Mouse (Mus musculus) layer of hippocampus, adult 11-12 months (tissue): ENCODE measurements around the gene Efcab8.
A peak's percentile ranks its signal among the peaks of the same experiment; 100 is the strongest.

Experiments used
- DNase-seq: peaks from one replicate; pipeline ENCODE4 v3.0.0; 2022; ENCODE audit warnings: low spot score

Efcab8 gene

DNA sequence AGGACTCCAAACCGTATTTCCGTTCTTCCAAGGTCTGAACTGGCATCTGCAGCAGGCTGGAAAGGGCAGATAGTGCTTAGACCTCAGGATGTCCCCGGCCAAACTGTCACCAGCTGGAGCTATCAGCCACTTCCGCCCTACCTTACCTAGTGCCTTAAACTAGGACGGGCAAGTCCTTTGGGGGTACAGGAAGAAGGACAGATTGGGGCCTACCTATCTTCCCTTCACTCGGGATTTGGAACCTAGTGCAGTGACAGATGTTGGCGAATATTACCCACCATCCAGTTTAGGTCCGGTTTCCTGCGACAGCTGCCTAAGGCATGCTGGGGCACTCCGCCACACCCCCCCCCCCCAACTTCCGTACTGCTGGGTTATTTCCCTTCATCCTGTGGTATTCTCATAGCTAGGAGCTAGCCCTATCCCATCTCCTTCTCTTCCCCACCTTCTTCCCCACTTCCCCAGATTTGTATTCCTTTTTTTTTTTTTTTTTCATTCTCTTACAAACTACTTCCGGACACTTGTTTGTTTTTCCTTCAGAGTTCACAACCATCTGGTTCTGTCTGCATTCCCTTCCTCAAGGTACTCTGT lies at the start of gene Efcab8:
Efcab8 (plus strand) TSS at position 538 of the 588 bp plus-strand sequence.
- no peak for DNase-seq

DNA sequence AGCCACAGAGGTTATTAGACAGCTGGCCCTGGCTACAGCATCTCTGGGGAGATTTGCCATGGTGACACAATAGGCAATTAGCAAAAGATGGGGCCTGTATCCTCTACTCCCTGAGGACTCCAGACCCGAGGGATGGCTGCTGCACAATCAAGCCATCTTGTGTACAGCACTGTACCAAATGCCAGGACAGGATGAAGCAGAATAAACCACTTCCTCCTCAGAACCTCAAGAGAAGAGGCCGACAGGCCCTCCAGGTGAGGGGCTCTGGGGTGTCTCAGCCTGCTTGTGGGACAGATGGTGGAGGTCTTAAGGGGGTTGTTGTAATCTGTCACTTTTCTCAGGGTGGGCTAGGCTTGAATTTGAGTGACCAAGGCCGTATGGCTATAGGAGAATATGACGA lies 45.7 kb upstream of the Efcab8 start:
- no peak for DNase-seq

DNA sequence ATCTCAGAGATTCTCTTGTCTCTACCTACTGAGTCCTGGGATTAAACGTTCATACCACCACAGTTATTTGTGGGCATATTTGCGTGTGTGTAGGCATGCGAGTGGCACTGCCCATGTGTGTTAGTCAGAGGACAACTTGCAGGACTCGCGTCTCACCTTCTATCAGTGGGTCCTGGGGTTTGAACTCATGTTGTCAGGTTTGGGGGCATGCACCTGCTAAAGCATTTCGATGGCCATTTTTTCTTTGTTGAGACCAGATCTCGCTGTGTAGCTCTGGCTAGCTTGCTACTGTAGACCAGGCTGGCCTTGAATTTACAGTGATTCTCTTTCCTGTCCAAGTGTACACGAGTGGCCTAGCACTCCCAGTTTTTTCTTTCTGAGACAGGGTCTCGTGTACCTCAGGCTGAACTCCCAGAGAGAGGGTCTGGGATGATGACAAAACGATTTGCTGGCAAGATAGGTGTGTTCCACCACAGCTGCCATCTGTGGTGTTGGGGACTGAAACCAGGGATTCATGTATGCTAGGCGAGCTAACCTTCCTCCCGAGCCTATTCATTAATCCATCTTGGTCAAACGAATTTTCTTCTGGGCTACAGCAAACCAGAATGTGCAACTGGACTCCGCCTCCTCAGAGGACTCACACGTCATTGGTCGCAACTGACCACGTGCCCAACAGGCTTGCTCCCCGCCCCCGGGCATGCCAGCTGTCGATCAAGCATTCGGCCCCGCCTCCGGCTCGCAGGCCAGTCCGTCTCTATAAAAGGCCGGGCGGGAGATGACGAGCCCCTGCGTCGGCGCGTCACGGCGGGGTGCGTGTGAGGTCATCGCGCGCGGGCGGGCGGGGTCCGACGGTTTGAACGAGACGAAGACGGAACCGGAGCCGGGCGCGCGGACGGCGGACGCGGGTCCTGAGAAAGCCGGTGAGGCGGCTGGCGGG lies 39.0 kb upstream of the Efcab8 start, which contains the start of gene Mapre1:
Mapre1 (plus strand) TSS at position 775 of the 937 bp plus-strand sequence.
- peak; percentile 100 for DNase-seq

DNA sequence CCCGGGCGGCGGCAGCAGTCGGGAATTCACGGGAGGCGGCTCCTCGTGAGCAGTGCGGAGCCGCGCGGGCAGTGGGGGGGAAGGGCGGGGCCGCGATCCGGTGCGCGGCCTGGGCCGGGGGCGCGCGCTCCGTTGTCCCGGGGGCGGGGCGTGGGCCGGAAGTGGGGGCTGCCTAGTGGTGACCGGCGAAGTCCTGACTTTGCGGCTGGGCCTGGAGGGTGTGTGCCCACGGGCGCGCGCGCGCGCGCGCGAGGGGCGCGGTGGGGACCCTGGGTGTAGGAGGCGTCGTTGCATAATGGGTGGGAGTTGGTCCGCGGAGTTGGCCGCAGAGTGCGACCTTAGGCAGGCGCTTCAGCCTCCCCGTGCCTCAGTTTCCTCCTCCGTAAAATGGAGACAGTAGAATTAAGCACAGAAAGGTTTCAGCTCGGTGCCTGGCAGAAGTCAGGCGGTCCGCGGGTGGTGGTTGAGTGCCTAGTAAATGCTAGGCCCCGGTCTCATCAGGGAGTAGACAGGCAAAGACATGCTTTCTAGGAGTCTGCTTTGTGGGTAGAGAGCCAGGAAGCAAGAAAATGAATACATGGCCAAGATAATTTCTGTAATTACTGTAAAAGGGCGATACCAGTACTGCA lies 38.2 kb upstream of the Efcab8 start:
- peak; percentile 33 for DNase-seq

DNA sequence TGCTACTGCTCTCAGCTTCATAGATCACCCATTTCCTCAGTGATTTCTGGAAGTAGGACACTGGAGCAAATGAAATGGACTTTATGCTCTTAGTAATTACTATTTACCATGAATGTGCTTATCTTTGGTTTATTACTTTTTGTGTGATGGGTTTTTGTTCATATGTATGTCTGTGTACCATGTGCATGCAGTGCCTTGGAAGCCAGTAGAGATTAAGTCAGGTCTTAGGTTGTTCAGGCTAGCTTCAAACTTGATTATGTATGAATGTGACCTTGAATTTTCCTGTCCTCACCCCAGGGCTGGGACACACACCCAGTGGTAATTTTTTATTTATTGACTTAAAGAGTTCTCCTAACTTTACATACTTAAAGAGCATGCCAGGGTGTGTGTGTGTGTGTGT lies 31.7 kb upstream of the Efcab8 start:
- no peak for DNase-seq

DNA sequence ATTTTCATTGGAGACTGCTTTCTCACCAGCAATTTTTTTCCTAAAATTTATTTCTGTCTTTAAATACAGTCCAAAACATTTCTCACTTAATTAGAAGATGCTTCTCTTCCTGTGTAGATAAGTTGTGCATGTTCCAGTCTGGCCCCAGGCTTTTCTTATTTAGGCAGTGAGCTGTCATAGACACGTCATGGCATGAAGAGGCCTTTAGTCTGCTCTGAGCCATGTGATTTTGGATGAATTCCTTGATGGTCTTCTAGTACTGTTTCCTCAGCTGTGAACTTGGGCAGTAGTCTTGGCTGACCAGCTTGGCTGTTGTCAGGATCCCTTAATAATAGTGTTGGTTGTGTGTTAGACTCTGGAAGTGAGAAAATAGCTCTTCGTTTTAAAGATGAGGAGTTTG lies 29.4 kb upstream of the Efcab8 start:
- no peak for DNase-seq

DNA sequence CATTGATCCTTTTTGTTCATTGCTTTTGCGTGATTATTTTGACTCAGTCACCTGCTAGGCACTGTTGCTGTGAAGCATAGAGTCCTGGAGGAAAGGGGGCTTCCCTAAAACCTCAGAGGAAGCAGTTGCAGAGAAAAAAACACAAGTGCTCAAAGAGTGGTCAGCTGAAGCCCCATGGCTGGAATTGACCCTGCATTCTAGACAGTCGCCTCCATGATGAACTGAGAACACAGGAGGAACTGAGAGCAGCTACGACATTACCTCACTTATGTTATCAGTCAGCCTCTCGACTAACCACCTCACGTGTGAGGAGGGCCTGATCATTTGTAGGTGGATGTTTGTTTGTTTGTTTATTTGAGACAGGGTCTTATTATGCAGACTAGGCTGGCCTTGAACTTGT lies 17.6 kb upstream of the Efcab8 start:
- DNase-seq: no peak

DNA sequence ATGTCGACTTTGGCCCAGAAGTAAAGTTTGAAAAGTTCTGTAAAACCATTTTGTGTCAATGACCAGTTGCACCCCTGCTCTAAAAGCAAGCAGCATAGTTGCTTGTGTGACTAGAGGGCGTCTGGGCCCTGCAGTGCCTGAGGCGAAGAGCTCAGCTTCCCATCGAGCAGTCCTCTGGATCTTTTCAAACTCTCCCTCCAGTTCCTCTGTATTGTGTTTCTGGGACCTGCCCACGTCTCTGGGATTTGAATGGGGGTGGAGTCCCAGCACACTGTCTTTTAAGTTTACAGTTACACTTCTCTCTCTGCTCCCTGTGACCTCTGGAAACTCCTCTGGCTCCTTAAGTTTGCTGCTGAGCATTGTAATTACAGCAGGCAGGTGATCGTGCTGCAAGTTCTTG lies 12.2 kb upstream of the Efcab8 start:
- DNase-seq: no peak

DNA sequence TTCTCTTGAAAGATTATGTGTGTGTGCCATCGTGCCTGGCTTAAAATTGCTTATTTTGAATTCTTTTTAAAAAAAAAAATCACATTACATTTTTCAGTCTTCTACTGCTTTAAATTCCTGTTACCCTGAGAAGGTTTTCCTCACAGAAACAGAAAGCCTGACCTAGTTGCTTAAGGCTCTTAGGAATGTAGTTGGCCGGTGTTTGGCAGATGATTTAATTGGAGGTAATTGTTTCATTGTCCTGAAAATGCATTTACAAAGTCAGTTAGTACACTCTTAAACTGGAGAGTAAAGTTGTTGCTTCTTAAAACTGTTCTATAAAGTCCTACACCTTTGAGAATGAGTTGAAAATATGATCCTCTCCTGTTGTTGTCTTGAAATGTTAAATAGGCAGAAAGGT lies 10.8 kb upstream of the Efcab8 start:
- DNase-seq: no peak

DNA sequence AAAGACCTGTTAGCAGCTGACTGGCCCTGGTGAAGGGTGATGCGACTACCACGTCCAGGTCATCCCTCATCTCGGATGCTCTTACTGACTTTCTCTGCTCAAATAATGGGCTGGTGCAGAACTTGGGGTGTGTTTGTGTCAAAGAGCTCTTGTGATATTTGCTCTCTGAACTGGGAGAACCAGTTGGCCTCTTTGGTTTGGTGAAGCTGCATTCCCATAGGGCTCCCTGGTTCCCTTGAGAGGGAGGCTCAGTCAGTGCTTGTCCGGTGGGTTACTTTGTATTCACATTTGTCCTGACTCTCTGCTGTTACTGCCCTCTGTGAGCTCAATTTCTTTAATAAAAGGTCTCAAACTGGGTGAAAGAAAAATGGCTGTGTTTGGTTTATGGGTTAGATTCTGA lies 6.8 kb upstream of the Efcab8 start:
- no peak for DNase-seq

DNA sequence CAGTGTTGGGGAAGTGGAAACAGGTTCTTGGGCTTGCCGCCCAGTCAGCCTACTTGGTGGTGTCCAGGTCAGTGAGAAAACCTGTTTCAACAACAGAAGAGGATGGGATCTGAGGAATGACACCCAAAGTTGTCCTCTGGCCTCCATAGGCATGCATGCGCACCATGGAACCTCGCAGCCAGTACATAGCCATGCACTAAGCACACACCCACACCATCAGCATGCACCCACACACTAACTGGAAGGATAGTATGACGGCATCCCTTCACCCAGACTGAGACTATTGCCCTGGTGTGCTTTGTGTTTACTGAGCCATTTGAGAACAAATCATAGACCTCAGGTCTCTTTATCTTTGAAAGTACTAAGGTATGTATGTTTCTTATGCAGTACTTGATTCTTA lies 4.3 kb upstream of the Efcab8 start:
- DNase-seq: no peak

DNA sequence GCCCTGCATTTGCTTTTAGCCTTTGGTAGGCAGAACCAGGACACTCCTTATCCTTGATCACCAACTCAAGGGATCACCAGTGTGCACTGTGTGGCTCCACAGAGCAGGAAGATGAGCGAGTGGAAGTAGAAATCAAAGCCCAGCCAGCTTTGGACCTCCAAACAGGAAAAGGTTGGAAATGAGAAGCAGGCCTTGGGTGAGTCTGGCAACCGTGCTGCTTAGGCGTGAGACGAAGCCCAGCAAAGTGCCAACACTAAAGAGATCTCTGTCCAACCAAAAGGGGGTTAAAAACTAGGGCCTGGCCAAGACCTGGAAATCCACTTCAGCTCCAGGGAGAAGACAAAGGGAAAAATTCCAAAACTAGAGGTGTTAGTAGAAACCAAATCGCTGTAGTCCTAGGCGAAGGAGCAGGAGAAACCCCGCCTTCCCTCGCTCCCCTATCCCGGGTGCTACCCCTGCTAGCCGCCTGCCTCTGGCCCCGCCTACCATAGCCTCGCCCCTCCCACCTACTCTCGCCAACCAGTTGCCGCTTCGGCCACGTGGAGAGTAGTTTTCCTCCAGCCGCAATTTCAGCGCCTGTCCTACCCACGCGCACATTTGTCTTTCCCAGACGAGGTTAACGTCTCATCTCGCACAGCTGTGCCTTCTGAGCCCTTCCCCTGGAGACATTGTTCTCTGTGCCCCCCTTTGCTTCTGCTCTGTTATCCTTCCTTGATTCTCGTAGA lies 931 bp upstream of the Efcab8 start:
- peak; percentile 29 for DNase-seq

DNA sequence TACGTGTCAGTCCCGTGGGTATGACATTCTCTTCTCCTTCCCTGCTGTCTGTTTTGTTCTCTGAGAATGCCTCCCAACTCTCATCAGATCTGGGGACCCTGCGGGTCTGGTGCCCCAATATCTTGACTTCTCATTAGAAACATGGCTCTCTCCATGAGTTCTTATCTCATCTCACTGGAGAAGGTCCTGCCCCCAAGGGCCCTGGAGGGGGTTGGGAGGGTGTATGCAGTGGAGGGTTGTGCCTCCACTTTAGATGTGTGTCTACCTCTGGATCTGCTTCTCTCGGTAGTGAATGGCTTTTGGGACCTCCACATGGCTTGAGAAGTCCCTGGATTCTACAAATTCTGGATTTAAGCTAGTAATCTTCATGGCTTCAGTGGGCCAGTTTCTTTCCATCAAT lies 1.4 kb downstream of the Efcab8 start:
- DNase-seq: no peak

DNA sequence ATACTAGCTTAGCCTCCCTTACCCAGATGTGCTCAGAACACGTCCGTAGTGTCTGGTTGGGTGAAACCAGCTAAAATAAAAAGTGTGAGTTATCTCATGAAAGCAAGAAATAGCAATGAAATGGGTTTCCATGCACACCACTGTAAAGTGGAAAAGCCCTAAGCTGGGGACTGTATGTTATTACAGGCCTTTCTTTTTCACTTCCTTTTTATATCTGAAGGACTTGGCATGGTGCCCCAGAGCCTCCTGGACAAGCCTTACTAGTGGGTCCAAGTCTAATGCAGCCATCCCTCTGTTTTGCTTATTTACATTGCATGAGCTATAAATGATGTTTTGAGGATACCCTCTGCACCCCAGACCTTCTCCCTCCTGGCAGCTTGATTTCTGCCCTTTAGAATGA lies 4.9 kb downstream of the Efcab8 start:
- DNase-seq: peak; percentile 37

DNA sequence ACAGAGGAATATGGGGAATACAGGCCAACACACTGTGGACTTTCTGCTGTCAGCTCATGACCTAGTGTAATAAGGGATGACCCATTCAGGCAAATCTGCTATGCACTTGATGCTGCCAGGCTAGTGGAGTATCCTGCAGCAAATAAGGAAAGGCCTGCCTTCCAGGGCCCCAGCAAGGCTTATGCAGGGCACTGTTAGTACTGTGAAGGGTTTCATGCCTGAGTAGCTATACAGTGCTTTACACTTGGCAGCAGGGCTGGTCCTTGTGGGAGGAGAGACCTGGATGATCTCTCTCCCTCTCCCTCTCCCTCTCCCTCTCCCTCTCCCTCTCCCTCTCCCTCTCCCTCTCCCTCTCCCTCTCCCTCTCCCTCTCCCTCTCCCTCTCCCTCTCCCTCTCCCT lies 13.6 kb downstream of the Efcab8 start:
- no peak for DNase-seq

DNA sequence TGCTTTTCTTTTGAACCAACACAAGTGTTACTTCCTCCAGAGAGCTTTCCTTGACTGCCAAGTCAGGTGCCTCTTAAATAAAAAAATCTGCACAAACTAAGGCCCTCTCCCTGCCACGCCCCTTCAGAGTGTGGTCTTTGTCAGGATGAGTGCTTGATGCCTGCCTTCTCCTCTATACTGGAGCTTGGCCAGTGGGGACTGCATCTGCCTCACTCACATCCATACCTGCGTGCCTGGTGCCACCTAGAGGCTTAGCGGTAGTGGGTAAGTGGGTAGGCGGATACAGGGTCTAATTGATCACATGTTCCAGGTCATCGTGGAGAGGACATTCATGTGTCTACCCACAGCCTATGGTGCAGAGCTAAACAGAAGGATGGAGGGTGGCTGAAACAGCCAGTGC lies 15.4 kb downstream of the Efcab8 start:
- DNase-seq: peak; percentile 20

DNA sequence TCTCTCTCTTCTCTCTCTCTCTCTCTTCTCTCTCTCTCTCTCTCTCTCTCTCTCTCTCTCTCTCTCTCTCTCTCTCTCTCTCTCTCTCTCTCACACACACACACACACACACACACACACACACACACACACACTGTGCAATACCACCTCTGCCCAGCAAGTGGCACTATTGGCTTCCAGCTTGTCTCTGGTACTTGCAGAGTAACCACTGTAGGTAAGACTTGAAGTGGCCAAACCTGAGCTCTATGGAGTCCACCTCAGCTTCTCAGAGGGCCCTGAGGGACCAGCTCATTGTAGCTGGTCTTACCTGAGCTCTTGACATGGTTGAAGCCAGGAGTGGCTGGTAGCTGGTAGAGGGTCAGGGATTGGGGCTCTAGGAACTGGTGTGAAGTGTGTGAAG lies 27.7 kb downstream of the Efcab8 start:
- peak; percentile 69 for DNase-seq

DNA sequence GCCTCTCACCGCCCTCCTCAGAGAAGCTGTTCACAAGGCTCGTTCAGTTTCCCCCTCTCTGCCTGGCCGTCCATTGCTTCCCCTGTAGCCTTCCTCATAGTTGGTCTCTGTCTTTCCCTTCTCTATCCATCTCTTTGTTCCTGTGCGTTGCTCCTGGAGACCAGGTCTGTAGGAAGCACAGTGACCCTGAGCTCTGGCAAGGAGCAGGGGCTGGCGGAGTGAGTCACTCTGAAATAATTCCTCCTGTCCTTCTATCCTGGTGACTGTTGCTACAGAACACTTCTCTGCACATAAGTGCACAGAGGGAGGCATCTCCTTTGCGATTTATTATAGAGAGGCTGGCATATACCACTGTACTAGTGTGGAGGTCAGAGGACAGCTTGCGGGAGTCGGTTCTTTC lies 28.4 kb downstream of the Efcab8 start:
- no peak for DNase-seq

DNA sequence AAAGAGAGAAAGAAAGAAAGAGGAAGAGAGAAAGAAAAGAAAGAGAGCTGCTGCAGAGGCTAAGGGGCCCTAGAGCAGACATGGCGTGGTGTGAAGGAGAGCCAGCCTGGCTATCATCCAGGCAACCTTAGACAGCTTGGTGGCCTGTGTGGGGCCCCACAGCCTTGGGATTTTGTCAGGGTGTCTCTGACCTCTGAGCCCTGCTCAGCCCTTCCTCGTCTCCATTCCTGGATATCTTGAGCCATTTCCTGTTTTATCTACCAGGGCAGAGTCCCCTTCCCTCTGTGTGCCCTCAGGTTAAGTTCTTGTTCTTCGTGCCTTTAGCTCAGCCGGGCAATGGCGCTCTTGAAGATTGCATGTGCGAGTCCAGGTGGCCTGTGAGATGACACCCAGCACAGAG lies 29.1 kb downstream of the Efcab8 start:
- no peak for DNase-seq

DNA sequence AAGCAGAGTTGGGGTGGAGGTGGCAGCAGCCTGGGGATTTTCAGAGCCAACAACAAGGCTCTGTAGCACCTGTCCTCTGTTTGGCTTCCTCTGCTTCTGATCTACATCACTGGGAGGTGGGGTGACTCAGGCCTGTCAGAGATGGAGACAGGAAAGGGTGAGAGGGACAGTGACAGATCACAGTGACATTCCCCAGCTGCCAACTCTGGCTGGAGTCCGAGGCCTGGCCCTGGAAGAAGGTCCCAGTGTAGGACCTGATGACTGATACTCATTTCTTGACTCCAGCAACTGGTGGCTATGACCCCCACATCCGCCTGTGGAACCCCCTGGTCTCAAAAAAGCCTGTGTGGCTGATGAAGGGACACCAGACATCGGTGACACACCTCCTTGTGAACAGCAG lies 30.2 kb downstream of the Efcab8 start:
- no peak for DNase-seq

DNA sequence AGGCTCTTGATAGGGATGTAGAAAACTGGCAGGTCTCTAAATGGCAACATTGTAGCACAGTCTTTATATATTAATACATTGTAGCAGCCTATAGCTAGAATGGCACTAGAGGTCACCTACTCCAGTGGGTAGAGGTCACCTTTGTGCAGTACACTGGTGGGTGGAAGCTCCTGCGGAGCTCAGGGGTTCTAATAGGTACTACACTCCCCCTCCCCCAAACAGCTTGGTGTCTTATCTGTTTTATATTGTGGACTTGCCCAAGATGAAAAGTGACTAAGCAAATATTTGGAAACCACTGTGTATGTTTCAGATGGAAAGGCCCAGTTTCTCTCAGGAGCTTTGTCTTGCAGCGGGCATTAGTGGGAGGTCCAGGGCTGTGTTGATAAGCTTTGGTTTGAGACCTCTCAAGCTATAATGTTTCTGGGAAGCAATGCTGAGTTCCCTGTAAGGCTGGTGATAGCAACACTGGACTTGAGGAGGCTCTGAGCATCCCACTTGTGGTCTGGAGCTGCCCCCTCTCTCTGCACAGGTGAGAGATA lies 42.3 kb downstream of the Efcab8 start:
- no peak for DNase-seq

DNA sequence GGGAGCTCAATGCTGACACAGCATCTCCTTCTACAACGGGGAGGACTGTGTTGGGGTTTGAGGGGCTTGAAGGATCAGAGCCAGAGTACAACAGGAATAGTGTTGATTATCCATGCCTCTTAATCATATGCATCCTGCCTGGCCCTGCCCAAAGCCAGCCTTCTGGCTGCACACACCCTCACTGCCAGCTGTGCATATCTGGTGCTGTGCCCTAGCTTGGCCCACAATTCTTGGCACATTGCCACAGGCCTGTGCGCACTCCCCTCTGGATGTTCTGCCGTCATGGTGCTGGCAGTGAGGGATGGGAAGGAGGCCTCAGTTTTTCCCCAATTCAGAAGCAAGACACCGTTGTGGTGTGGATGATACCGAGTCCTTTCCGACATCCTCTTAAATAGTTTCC lies 44.9 kb downstream of the Efcab8 start:
- DNase-seq: no peak
